Mouse (Mus musculus): Measurements from ENCODE around the gene Igsf11.
A peak's percentile ranks its signal among the peaks of the same experiment; 100 is the strongest.

DNA sequence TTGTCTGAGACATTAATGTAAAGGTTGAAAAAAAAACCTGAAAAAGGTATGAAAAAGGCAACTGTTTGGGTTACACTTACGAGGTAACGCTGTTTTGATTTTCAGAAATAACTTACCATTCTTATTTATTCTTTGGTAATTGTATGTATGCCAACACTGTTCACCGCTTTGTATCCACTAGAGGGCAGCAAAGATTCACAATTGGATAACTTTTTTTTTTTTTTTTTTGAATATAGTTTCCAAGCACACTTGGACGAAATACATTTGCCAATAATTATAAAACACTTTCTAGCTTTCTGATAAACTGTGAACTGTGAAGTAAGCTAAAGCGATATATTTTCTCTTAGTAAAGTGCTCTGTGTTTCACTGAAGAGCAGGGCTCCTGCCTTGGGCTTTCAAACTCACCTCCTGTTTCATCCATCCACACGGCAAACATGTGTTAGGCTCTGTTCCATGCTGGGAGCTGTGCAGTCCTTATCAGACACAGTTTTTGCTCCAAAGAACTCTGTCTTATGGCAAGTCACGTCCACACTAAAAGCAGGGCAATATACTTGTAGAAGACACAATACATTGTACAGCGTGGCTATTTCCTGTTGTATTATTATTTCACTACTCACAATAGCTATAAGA, 34.2 kb upstream of the Igsf11 start:
- TF ChIP-seq CTCF (IDR thresholded peaks at IDR 0.05; ENCODE audit: low read depth) = peak; percentile 82
- TF ChIP-seq EP300 (optimal IDR thresholded peaks at IDR 0.05) = no peak
